ENCODE assay signal across 11 mouse cellular contexts in the genomic region with DNA sequence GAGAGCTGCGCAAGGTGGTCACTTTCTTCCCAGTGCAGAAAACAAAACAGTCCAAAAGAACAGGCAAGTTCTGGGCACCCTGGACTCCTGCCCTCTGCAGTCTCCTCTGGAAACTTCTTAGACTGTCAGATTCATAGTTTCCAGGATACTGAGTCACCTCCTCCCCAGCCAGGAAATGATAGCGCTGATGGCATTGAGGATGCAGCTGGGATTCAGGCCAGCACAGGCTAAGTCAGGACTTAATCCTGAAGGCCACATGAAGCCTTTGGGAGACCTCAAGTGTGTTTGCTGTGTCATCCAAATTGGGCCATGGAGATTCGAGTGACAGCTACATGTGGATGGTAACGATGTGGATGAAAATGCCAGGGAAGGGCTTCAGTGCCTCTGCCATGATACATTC.
DNase-seq lines count a peak whose midpoint lies in the region; ATAC-seq and TF ChIP-seq lines count a peak whose summit lies in the region.
"Had no signal": no experiment of that assay in that cellular context is flagged by ENCODE, and none has a peak within 500 bp of the region (broad histone marks: within the 10 kb centered on the region; RNA-seq: fewer than 3 reads in every experiment).

No protein-coding gene starts in this region.

- ATAC-seq in lung, embryonic 15.5 days (ENCODE audit: borderline replicate concordance, extremely low read depth, low FRiP score, low TSS enrichment): no peak

- H3K9ac ChIP-seq in lung, embryonic 15.5 days: no peak overlapping the region
- H3K9ac ChIP-seq: forebrain, embryonic 12.5 days; liver, embryonic 15.5 days; neural tube, embryonic 12.5 days had no signal

- H3K27ac ChIP-seq in gastrocnemius, adult 2 months: peak overlapping the region; percentile 69
- H3K27ac ChIP-seq in lung, embryonic 15.5 days: peak overlapping the region; percentile 27
- H3K27ac ChIP-seq: forebrain, embryonic 12.5 days; liver, embryonic 15.5 days; neural tube, embryonic 12.5 days had no signal

- TF ChIP-seq CTCF in gastrocnemius, adult 2 months (IDR thresholded peaks at IDR 0.05): peak; percentile 27; the same call in 1 of the 2 replicates

- H3K4me3 ChIP-seq in gastrocnemius, adult 2 months: no peak overlapping the region
- no peak overlapping the region for H3K4me3 ChIP-seq in lung, embryonic 15.5 days
- H3K4me3 ChIP-seq: forebrain, embryonic 12.5 days; liver, embryonic 15.5 days; neural tube, embryonic 12.5 days had no signal

- no peaks in the 10 kb centered on the region for H3K4me1 ChIP-seq in lung, embryonic 15.5 days
- H3K4me1 ChIP-seq: forebrain, embryonic 12.5 days; liver, embryonic 15.5 days; neural tube, embryonic 12.5 days had no signal

- H3K9me3 ChIP-seq in lung, embryonic 15.5 days: no peaks in the 10 kb centered on the region
- H3K9me3 ChIP-seq: forebrain, embryonic 12.5 days; liver, embryonic 15.5 days; neural tube, embryonic 12.5 days had no signal

- no peaks in the 10 kb centered on the region for H3K27me3 ChIP-seq in lung, embryonic 15.5 days
- H3K27me3 ChIP-seq: forebrain, embryonic 12.5 days; liver, embryonic 15.5 days; neural tube, embryonic 12.5 days had no signal

- 81% methylated on average over 4 of the region's 4 CpGs for WGBS in lung, embryonic 15.5 days

- intact Hi-C loops in gastrocnemius, adult 2 months (cut with DNase I): no loop called here
- intact Hi-C loops in gastrocnemius, postnatal 36 days (cut with DNase I): no loop called here
- intact Hi-C loops in heart, postnatal 25 days (cut with DNase I): no loop called here

- DNase-seq in gastrocnemius, adult 2 months: peak; percentile 37
- no peak for DNase-seq in gastrocnemius, postnatal 36 days
- DNase-seq in adrenal gland, postnatal 25 days: peak; percentile 52
- DNase-seq in heart, postnatal 25 days (ENCODE audit: low spot score): peak; percentile 31
- DNase-seq in neural tube, embryonic 10.5 days (ENCODE audit: extremely low spot score, low spot score): no peak
- DNase-seq in layer of hippocampus, postnatal 10 days (ENCODE audit: low spot score in 2 of 2): no peak
- DNase-seq in c-Kit-positive CD71-positive TER-119-positive erythroid progenitor cells, embryonic 14.5 days (ENCODE audit: low spot score): no peak

- H3K36me3 ChIP-seq in lung, embryonic 15.5 days: no peaks in the 10 kb centered on the region
- H3K36me3 ChIP-seq: forebrain, embryonic 12.5 days; liver, embryonic 15.5 days; neural tube, embryonic 12.5 days had no signal

- no peak overlapping the region for H3K4me2 ChIP-seq in lung, embryonic 15.5 days
- H3K4me2 ChIP-seq: forebrain, embryonic 12.5 days; liver, embryonic 15.5 days; neural tube, embryonic 12.5 days had no signal

Comparison
In these comparisons a context has a peak if more than half of its experiments do, and no peak if none do; other contexts are left out.
1. DNase-seq: peak in gastrocnemius, adult 2 months (single experiment), adrenal gland, postnatal 25 days (single experiment) and heart, postnatal 25 days (single experiment); none in gastrocnemius, postnatal 36 days (0 of 2), neural tube, embryonic 10.5 days (single experiment), layer of hippocampus, postnatal 10 days (0 of 2) and c-Kit-positive CD71-positive TER-119-positive erythroid progenitor cells, embryonic 14.5 days (single experiment).